Mouse (Mus musculus) ovary, postnatal 14 days (tissue): ENCODE measurements around the gene Lrrc75b.

Source experiments
- DNase-seq: peaks from one replicate; pipeline ENCODE4 v3.0.0; 2022; ENCODE audit warnings: low spot score

Gene Lrrc75b

GRCm38 (mm10) chr10:75559676-75560548 lies at the start of gene Lrrc75b:
Gene Lrrc75b, minus strand, starts transcription at chr10:75560330.
- DNase-seq: peak; percentile 26

- no peak for DNase-seq
Observed at GRCm38 (mm10) chr10:75608975-75609374, 48.8 kb upstream of the Lrrc75b start.

- no peak for DNase-seq
Observed at GRCm38 (mm10) chr10:75607253-75607652, 47.1 kb upstream of the Lrrc75b start.

- DNase-seq: no peak
Observed at GRCm38 (mm10) chr10:75605162-75605846, 45.2 kb upstream of the Lrrc75b start.

- no peak for DNase-seq
Observed at GRCm38 (mm10) chr10:75600189-75600730, 40.1 kb upstream of the Lrrc75b start.

GRCm38 (mm10) chr10:75595981-75596380 lies 35.9 kb upstream of the Lrrc75b start:
- peak; percentile 68 for DNase-seq

- no peak for DNase-seq
Observed at GRCm38 (mm10) chr10:75592585-75592984, 32.5 kb upstream of the Lrrc75b start.

GRCm38 (mm10) chr10:75591211-75591894 lies 31.2 kb upstream of the Lrrc75b start:
- no peak for DNase-seq

GRCm38 (mm10) chr10:75589651-75590050 lies 29.5 kb upstream of the Lrrc75b start:
- no peak for DNase-seq

GRCm38 (mm10) chr10:75589129-75589528 lies 29.0 kb upstream of the Lrrc75b start, which contains the start of gene Ggt5:
Gene Ggt5, plus strand, starts transcription at chr10:75589340.
- peak; percentile 54 for DNase-seq

- DNase-seq: peak; percentile 31
Observed at GRCm38 (mm10) chr10:75588336-75588735, 28.2 kb upstream of the Lrrc75b start.

- DNase-seq: no peak
Observed at GRCm38 (mm10) chr10:75587781-75588180, 27.7 kb upstream of the Lrrc75b start.

- DNase-seq: no peak
Observed at GRCm38 (mm10) chr10:75586553-75586879, 26.4 kb upstream of the Lrrc75b start.

GRCm38 (mm10) chr10:75585876-75586552 lies 25.9 kb upstream of the Lrrc75b start:
- peak; percentile 90 for DNase-seq

GRCm38 (mm10) chr10:75579129-75579528 lies 19.0 kb upstream of the Lrrc75b start:
- DNase-seq: no peak

- no peak for DNase-seq
Observed at GRCm38 (mm10) chr10:75573965-75574364, 13.8 kb upstream of the Lrrc75b start.

- no peak for DNase-seq
Observed at GRCm38 (mm10) chr10:75573181-75573580, 13.1 kb upstream of the Lrrc75b start.

GRCm38 (mm10) chr10:75571937-75572336 lies 11.8 kb upstream of the Lrrc75b start:
- DNase-seq: no peak

- no peak for DNase-seq
Observed at GRCm38 (mm10) chr10:75570981-75571657, 11.0 kb upstream of the Lrrc75b start.

- no peak for DNase-seq
Observed at GRCm38 (mm10) chr10:75568851-75569250, 8.7 kb upstream of the Lrrc75b start.

- no peak for DNase-seq
Observed at GRCm38 (mm10) chr10:75568441-75568840, 8.3 kb upstream of the Lrrc75b start.
